Mouse (Mus musculus): ENCODE measurements around the gene 4930435E12Rik. TPM values are rescaled to one million over a fixed set of nuclear protein-coding genes. Genes with fewer than 3 reads are reported as not detected.
"Not testable (repeated sequence)": the region's sequence is repeated elsewhere in the genome, so short reads cannot be mapped to it uniquely, and the experiment has no call there.

4930435E12Rik gene
- polyA plus RNA-seq (2016; fragmentation: Nextera tagmentation; extraction: Ambion mirVana): not detected in 2 replicates

DNA sequence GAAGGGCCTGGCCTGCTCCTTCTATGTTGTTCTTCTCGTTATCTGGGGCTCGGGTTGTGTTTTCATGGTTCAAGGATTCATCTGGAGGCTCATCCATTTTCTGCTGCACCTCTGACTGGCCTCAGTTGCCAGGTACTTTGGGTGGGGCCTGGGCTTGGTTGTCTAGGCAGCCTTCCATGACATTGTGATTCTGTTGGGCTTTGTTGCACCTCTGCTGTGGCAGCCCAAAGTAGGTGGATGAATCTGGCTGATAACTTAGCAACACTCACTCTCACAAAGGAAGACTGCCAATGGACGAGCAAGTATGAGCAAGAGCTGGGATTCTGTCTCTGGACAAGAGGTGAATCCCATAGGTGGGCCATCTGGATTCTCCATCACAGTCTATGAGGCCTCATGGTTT lies at the start of gene 4930435E12Rik:
TSS of gene 4930435E12Rik (minus strand) at position 101 of the 400 bp plus-strand sequence.
- Histone ChIP-seq H3K27ac (no peak within 1 kb of the TSS), H3K9me3 (no peaks in the 10 kb centered on the region), H3K27me3 (ENCODE audit: poor library complexity, severe bottlenecking) (no peaks in the 10 kb centered on the region), H3K36me3 (replicated peaks) (no peaks in the 10 kb centered on the region), H3K4me3 (no peak within 1 kb of the TSS), H3K4me1 (no peaks in the 10 kb centered on the region)
- WGBS: 92% methylated on average over 3 of the region's 3 CpGs
- DNase-seq (ENCODE audit: extremely low spot score, low spot score): no peak

DNA sequence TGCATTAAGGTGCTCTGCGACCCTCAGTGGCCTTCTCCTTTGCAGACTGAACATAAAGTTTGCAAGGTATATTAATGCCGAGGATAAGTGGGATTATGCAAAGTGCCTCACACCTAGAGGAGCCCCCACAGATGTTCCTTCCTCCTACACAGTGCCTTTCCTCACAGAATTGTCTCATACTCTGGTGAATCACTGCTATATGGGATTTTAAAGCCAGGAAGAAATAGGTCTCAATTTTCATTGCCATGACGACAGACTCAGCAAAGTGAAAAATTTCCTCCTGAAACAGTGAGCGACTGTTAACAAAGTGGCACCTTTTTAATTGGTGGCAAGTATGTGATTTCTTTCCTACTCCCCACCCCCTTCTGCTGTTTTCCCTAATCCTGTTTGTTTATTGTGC lies 45.9 kb upstream of the 4930435E12Rik start:
- H3K27me3 ChIP-seq (ENCODE audit: poor library complexity, severe bottlenecking): no peaks in the 10 kb centered on the region
- 50% methylated on average over 4 of the region's 4 CpGs for WGBS
- H3K36me3 ChIP-seq (replicated peaks): no peaks in the 10 kb centered on the region
- no peak overlapping the region for H3K4me3 ChIP-seq
- no peak for DNase-seq (ENCODE audit: extremely low spot score, low spot score)
- no peaks in the 10 kb centered on the region for H3K9me3 ChIP-seq
- peaks cover 7% of the 10 kb centered on the region for H3K4me1 ChIP-seq
- no peak overlapping the region for H3K27ac ChIP-seq

DNA sequence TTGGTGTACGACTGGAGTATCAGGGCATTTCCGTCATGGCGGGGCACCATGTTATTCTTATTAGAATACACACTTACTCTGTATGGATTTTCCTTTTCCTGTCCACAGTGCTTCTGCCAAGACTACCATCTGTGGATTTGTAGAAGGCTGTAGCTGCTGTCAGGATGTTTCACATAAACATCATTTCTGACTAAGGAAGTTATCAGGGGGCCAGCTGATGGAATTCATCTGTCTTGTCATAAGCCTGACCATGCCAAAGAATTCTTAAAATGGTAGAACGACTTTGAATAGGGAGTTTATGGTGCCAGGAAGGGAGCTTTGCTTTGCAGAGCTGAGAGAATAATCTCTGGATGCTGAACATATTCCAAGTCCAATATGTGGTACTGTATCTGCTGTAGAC lies 44.7 kb upstream of the 4930435E12Rik start:
- H3K36me3 ChIP-seq (replicated peaks): no peaks in the 10 kb centered on the region
- H3K27ac ChIP-seq: no peak overlapping the region

DNA sequence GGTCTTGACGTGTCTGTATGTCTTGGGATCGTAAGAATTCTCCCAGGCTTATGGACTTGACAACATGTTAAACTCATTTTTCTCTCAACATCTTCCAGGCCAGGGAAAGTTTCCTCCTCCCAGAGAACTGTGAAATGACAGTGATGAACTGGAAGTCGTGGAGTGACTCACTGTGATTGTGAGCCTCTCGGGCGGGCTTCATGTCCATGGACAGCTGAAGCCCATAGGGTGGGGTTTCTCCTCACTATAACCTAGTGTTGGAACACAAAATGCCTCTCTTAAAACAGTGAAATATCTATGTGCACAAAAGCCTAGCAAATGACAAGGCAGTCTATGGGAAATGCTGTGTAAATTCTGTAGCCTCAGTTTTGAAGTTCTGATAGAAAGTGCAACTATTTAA lies 35.8 kb upstream of the 4930435E12Rik start:
- 89% methylated on average over 5 of the region's 5 CpGs for WGBS
- no peak for DNase-seq (ENCODE audit: extremely low spot score, low spot score)
- Histone ChIP-seq H3K27me3 (ENCODE audit: poor library complexity, severe bottlenecking) (no peaks in the 10 kb centered on the region), H3K4me1 (no peaks in the 10 kb centered on the region), H3K9me3 (no peaks in the 10 kb centered on the region), H3K36me3 (replicated peaks) (no peaks in the 10 kb centered on the region), H3K4me3 (no peak overlapping the region), H3K27ac (no peak overlapping the region)

More for the DNA sequence above, 44.7 kb upstream of the 4930435E12Rik start:
- Histone ChIP-seq H3K9me3 (no peaks in the 10 kb centered on the region), H3K4me1 (peaks cover 7% of the 10 kb centered on the region), H3K27me3 (ENCODE audit: poor library complexity, severe bottlenecking) (no peaks in the 10 kb centered on the region), H3K4me3 (no peak overlapping the region)
- DNase-seq (ENCODE audit: extremely low spot score, low spot score): no peak
- WGBS: 92% methylated on average over 4 of the region's 4 CpGs

DNA sequence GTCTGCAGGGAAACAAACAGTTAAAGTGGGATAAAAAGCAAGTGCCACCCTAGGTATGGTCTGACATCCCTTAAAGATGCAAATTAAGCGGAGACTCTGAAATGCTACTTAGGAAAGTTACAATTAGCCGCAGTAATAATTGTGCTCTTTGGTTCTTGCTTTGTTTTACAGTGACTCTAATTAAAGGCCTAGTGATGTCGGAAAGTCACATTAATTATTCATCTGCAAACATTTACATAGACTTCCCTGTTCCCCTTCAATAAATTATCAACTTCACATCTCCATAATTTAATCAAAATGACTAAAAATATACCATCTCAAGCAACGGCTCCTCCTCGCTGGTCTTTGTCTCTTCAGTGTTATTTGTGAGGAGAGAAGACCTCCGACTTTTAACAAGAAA lies 32.0 kb upstream of the 4930435E12Rik start:
- H3K4me1 ChIP-seq: no peaks in the 10 kb centered on the region
- DNase-seq (ENCODE audit: extremely low spot score, low spot score): no peak
- 78% methylated on average over 6 of the region's 6 CpGs for WGBS
- H3K36me3 ChIP-seq (replicated peaks): no peaks in the 10 kb centered on the region
- no peak overlapping the region for H3K4me3 ChIP-seq
- H3K27ac ChIP-seq: no peak overlapping the region
- no peaks in the 10 kb centered on the region for H3K27me3 ChIP-seq (ENCODE audit: poor library complexity, severe bottlenecking)
- H3K9me3 ChIP-seq: no peaks in the 10 kb centered on the region

DNA sequence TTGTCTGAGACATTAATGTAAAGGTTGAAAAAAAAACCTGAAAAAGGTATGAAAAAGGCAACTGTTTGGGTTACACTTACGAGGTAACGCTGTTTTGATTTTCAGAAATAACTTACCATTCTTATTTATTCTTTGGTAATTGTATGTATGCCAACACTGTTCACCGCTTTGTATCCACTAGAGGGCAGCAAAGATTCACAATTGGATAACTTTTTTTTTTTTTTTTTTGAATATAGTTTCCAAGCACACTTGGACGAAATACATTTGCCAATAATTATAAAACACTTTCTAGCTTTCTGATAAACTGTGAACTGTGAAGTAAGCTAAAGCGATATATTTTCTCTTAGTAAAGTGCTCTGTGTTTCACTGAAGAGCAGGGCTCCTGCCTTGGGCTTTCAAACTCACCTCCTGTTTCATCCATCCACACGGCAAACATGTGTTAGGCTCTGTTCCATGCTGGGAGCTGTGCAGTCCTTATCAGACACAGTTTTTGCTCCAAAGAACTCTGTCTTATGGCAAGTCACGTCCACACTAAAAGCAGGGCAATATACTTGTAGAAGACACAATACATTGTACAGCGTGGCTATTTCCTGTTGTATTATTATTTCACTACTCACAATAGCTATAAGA lies 29.7 kb upstream of the 4930435E12Rik start:
- DNase-seq (ENCODE audit: extremely low spot score, low spot score): no peak
- no peak overlapping the region for H3K4me3 ChIP-seq
- H3K4me1 ChIP-seq: no peaks in the 10 kb centered on the region
- 38% methylated on average over 8 of the region's 8 CpGs for WGBS
- no peaks in the 10 kb centered on the region for H3K27me3 ChIP-seq (ENCODE audit: poor library complexity, severe bottlenecking)
- H3K9me3 ChIP-seq: no peaks in the 10 kb centered on the region
- H3K27ac ChIP-seq: no peak overlapping the region
- H3K36me3 ChIP-seq (replicated peaks): no peaks in the 10 kb centered on the region

DNA sequence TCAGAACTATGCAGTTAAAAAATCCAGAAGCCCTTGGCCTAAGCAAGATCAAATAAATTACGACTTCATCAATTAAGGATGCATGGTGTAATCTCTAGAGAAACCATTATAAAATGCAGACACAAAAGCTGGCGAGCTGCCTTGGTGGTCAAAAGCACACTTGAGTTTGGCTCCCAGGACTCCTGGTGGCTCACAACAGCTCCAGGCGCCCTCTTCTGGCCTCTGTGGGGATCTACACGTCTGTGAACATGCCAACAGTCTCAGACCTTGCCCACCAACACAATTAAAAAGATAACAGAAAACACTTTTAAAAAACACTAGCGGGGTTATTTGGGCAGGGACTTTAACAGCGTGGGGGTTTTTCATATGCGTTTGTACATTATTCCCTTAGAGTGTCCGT lies 16.0 kb downstream of the 4930435E12Rik start:
- no peaks in the 10 kb centered on the region for H3K27me3 ChIP-seq (ENCODE audit: poor library complexity, severe bottlenecking)
- DNase-seq (ENCODE audit: extremely low spot score, low spot score): peak; percentile 62
- H3K4me1 ChIP-seq: peaks cover 9% of the 10 kb centered on the region
- H3K9me3 ChIP-seq: peaks cover 4% of the 10 kb centered on the region
- no peak overlapping the region for H3K4me3 ChIP-seq
- WGBS: 40% methylated on average over 8 of the region's 8 CpGs
- H3K36me3 ChIP-seq (replicated peaks): no peaks in the 10 kb centered on the region
- no peak overlapping the region for H3K27ac ChIP-seq

DNA sequence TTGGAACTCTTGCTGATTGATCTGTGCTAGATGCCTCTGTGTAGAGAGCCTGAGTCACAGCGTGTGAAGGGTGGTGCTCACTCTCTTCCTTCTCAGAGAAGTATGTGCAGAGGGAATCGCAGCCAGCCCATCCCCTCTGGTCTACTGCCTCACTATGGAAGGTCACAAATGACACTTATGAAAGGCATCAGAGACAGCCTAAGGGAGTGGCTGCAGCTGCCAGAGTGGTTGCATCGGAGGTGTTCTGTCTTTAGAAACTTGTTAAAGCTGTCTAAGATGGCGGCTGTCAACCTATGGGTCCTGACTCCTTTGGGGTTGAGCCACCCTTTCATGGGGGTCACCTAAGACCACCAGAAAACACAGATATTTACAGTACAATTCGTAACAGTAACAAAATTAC lies 18.4 kb downstream of the 4930435E12Rik start:
- Histone ChIP-seq H3K27me3 (ENCODE audit: poor library complexity, severe bottlenecking) (no peaks in the 10 kb centered on the region), H3K4me1 (no peaks in the 10 kb centered on the region), H3K27ac (no peak overlapping the region), H3K36me3 (replicated peaks) (no peaks in the 10 kb centered on the region), H3K4me3 (no peak overlapping the region), H3K9me3 (peaks cover 4% of the 10 kb centered on the region)
- no peak for DNase-seq (ENCODE audit: extremely low spot score, low spot score)
- WGBS: 89% methylated on average over 5 of the region's 5 CpGs

DNA sequence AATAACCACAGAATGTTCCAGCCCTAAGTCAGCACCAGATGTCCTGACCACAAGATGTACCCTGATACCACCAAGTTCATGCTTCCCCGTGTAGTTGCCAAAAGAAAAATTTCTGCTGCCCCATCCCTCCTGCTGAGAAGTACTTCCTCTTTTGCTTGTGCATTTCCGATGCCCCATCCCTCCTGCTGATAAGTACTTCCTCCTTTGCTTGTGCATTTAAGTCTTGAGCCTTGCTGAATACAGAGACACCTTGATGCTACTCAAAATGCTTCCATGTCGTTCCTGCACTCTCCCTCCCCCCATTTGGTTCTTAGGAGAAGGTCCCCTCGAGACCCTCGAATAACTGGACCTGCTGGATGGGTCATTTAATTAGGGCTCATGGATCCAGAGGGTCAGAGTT lies 20.8 kb downstream of the 4930435E12Rik start:
- not testable (repeated sequence) for H3K27ac ChIP-seq; H3K9me3 ChIP-seq; H3K4me3 ChIP-seq; H3K27me3 ChIP-seq (ENCODE audit: poor library complexity, severe bottlenecking); DNase-seq (ENCODE audit: extremely low spot score, low spot score); H3K36me3 ChIP-seq (replicated peaks); H3K4me1 ChIP-seq
- WGBS: 89% methylated on average over 5 of the region's 5 CpGs

DNA sequence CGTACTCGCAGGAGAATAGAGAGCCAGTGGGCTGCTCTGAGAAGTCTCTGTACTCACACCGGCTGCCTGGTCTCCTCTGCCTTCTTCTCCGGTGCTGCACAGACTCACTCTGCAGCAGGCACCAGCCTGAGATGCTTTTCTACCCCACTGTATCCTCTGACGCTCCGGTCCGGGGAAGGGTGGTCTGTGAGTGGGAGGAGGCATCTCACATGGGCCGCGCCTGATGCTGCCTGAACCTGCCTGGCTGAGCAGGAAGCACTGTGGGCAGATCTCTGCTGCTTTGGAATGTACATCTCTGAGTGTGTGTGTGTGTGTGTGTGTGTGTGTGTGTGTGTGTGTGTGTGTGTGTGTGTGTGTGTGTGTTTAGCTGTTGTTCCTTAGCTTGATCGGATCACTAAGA lies 28.5 kb downstream of the 4930435E12Rik start, which contains the start of gene Upk1b:
TSS of gene Upk1b (minus strand) at position 238 of the 400 bp plus-strand sequence.
- 56% methylated on average over 10 of the region's 10 CpGs for WGBS
- peak; percentile 16 for DNase-seq (ENCODE audit: extremely low spot score, low spot score)
- Histone ChIP-seq H3K9me3 (no peaks in the 10 kb centered on the region), H3K27ac (0 out of 2 replicates have a peak within 1 kb of the TSS, but pooled peaks have one; percentile 51), H3K4me3 (no peak within 1 kb of the TSS), H3K4me1 (peaks cover 4% of the 10 kb centered on the region; the same call in 1 of the 2 replicates), H3K27me3 (ENCODE audit: poor library complexity, severe bottlenecking) (no peaks in the 10 kb centered on the region), H3K36me3 (replicated peaks) (no peaks in the 10 kb centered on the region)

DNA sequence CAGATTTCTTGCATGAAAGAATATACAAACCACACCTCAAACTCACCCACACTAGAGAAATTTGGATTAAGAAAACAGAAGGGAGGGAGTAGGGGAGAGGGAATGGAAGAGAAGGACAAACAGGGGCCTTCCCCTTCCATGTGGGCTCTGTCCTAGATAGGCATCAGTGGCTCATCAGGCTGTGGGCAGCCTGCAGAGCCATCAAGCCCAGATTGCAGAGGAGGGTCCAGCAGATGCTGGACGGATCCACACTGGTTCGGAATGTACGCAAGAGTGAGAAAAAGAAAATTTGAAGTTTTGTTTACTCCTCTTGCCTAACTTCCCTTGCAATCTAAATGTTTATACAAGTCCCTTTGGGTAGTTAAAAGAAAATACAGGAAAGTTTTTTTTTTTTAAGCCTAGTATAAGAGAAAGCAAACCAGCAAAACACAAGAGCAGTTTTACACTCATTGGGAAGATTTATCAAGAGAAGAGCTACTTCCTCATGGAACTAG lies 29.5 kb downstream of the 4930435E12Rik start:
- H3K27ac ChIP-seq: no peak overlapping the region
- H3K4me1 ChIP-seq: peaks cover 4% of the 10 kb centered on the region; the same call in 1 of the 2 replicates
- H3K27me3 ChIP-seq (ENCODE audit: poor library complexity, severe bottlenecking): no peaks in the 10 kb centered on the region
- no peak overlapping the region for H3K4me3 ChIP-seq
- WGBS: 87% methylated on average over 3 of the region's 3 CpGs
- no peak for DNase-seq (ENCODE audit: extremely low spot score, low spot score)
- H3K36me3 ChIP-seq (replicated peaks): no peaks in the 10 kb centered on the region
- H3K9me3 ChIP-seq: no peaks in the 10 kb centered on the region

DNA sequence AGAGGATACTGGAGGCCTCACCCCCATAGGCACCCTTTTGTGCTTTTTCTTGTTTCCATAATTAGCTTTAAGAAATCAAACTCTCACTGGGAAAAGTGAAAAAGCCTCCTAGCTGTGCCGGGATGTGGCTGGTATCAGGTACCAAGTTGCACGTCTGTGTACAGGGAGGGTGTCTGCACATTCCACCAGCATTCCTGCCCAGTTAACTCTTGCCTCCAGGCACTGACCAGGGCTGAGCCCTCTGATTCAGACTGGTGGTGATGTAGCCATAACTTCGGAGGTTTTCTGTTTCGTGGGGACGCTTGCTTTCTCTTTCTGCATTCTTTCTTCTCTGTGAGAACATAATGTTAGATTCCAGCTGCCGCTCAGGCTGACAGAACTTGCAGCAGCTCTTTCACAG lies 35.4 kb downstream of the 4930435E12Rik start:
- peaks cover 7% of the 10 kb centered on the region; the same call in 1 of the 2 replicates for H3K4me1 ChIP-seq
- H3K9me3 ChIP-seq: no peaks in the 10 kb centered on the region
- WGBS: 66% methylated on average over 6 of the region's 6 CpGs
- no peaks in the 10 kb centered on the region for H3K27me3 ChIP-seq (ENCODE audit: poor library complexity, severe bottlenecking)
- no peak overlapping the region for H3K4me3 ChIP-seq
- H3K27ac ChIP-seq: no peak overlapping the region
- H3K36me3 ChIP-seq (replicated peaks): no peaks in the 10 kb centered on the region
- no peak for DNase-seq (ENCODE audit: extremely low spot score, low spot score)

DNA sequence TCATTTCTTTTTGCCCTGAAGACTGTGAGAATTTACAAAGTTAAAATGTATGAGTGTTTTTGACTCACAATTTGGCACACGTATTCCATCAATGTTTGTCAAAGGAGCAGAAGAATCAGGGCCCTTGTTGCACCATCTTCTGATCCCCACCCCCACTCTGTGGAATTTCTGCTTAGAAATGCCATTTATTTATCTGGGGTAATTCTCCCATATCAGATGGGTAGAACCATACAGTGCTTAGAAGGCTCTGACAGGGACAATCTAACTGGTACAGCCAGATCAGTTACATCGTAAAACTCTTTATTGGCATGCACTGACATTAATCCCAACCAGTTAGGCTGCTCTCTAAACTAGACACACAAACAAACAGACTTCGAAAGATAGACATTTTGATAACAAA lies 38.6 kb downstream of the 4930435E12Rik start:
- WGBS: 88% methylated on average over 3 of the region's 3 CpGs
- no peaks in the 10 kb centered on the region for H3K9me3 ChIP-seq
- peaks cover 11% of the 10 kb centered on the region; the same call in 1 of the 2 replicates for H3K4me1 ChIP-seq
- H3K27ac ChIP-seq: no peak overlapping the region
- H3K27me3 ChIP-seq (ENCODE audit: poor library complexity, severe bottlenecking): no peaks in the 10 kb centered on the region
- H3K4me3 ChIP-seq: no peak overlapping the region
- no peak for DNase-seq (ENCODE audit: extremely low spot score, low spot score)
- H3K36me3 ChIP-seq (replicated peaks): no peaks in the 10 kb centered on the region
